Mouse (Mus musculus) erythroblast, embryonic 14.5 days (primary cell): ENCODE data around the gene C2.

Source experiments
- GATA1 ChIP-seq: IDR thresholded peaks from 2 replicates; pipeline ENCODE4 v1.6.1; 2012; ENCODE audit warnings: low read length, inconsistent platforms, mixed read lengths
- TAL1 ChIP-seq: IDR thresholded peaks from 3 replicates; pipeline ENCODE4 v1.6.1; 2012; ENCODE audit warnings: low read length, inconsistent platforms, mixed read lengths

DNA sequence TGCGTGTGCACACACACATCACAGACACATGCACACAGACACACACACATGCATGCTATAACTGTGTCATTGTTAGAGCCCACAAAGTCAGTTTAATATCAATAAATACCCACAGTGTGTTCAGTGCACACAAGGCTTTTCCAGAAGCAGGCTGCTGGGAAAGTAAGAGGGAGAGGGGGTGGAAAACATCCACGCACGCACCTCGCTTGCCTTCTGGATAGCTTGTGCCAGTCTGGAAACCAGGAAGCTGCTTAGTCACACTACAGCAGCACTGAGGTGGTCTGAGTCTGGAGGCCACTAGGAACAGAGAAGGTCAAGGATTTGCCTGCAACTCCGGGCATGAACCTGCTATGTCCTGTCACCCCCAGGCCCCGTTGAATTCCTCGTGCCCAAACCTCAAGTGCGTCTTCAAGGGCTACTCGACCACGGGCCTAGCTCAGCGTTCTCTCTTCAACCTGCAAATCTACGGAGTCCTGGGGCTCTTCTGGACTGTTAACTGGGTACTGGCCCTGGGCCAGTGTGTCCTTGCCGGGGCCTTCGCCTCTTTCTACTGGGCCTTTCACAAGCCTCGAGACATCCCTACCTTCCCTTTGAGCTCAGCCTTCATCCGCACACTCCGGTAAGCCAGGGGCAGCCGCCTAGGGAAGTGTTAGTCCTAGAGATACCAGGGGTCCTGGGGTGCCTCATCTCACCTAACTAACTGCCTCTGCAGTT lies 29.4 kb upstream of the C2 start:
- no peak for TF ChIP-seq GATA1
- TF ChIP-seq TAL1: no peak
